Mouse (Mus musculus) gastrocnemius, adult 8-10 months (tissue): ENCODE data around the gene Ros1. TPM values are rescaled to one million over a fixed set of nuclear protein-coding genes. Genes with fewer than 3 reads are reported as not detected.

Source experiments
- DNase-seq, 2 experiments: peaks; one replicate each; pipeline ENCODE4 v3.0.0; 2022; ENCODE audit warnings: low spot score in 2 of 2
- total RNA-seq, 4 experiments: library from RNA; stranded (reverse); gene quantifications; 2 replicates each; pipeline ENCODE4 v1.2.4; 2022

Gene Ros1
- total RNA-seq: under 1 TPM in 2 of 4 experiments, not detected in 2; 0.05 to 0.08 TPM

- no peak for DNase-seq
Measured at GRCm38 (mm10) chr10:52194957-52195852, at the start of gene Ros1. Ros1 (minus strand) TSS chr10:52195244.

- no peak for DNase-seq
Measured at GRCm38 (mm10) chr10:52242680-52243323, 47.8 kb upstream of the Ros1 start.

- DNase-seq: no peak
Measured at GRCm38 (mm10) chr10:52242015-52242414, 47.0 kb upstream of the Ros1 start.

GRCm38 (mm10) chr10:52235461-52235860, 40.4 kb upstream of the Ros1 start:
- DNase-seq: no peak

GRCm38 (mm10) chr10:52234654-52234981, 39.6 kb upstream of the Ros1 start:
- DNase-seq: no peak

- DNase-seq: peak; percentile 4 to 8
Measured at GRCm38 (mm10) chr10:52233969-52234653, 39.1 kb upstream of the Ros1 start.

GRCm38 (mm10) chr10:52233301-52233968, 38.4 kb upstream of the Ros1 start, which contains the start of gene Dcbld1:
Dcbld1 (plus strand) TSS chr10:52233619.
- DNase-seq: peak in 1 of 2 experiments; percentile 28

- DNase-seq: no peak
Measured at GRCm38 (mm10) chr10:52232196-52233176, 37.4 kb upstream of the Ros1 start.

GRCm38 (mm10) chr10:52219600-52219999, 24.6 kb upstream of the Ros1 start:
- no peak for DNase-seq

- DNase-seq: no peak
Measured at GRCm38 (mm10) chr10:52217564-52217934, 22.5 kb upstream of the Ros1 start.

GRCm38 (mm10) chr10:52216797-52217563, 21.9 kb upstream of the Ros1 start:
- peak in 1 of 2 experiments; percentile 7 for DNase-seq

- no peak for DNase-seq
Measured at GRCm38 (mm10) chr10:52215267-52215818, 20.3 kb upstream of the Ros1 start.

GRCm38 (mm10) chr10:52204006-52204405, 9.0 kb upstream of the Ros1 start:
- no peak for DNase-seq

GRCm38 (mm10) chr10:52185900-52186299, 9.1 kb downstream of the Ros1 start:
- DNase-seq: no peak

GRCm38 (mm10) chr10:52182878-52183277, 12.2 kb downstream of the Ros1 start:
- DNase-seq: no peak

GRCm38 (mm10) chr10:52174376-52174775, 20.7 kb downstream of the Ros1 start:
- DNase-seq: no peak

- DNase-seq: no peak
Measured at GRCm38 (mm10) chr10:52170489-52170888, 24.6 kb downstream of the Ros1 start.

GRCm38 (mm10) chr10:52169841-52170240, 25.2 kb downstream of the Ros1 start:
- no peak for DNase-seq

- DNase-seq: no peak
Measured at GRCm38 (mm10) chr10:52165376-52165775, 29.7 kb downstream of the Ros1 start.
